Mouse (Mus musculus) myocyte (in vitro differentiated cells): Measurements from ENCODE around the gene Myo15b. TPM values are rescaled to one million over a fixed set of nuclear protein-coding genes. Genes with fewer than 3 reads are reported as not detected.

Experiments used
- H3K27me3 ChIP-seq: one replicate; pipeline ENCODE4 v1.6.1; 2011; ENCODE audit not compliant: control insufficient read depth, insufficient read depth, insufficient read length
- H3K36me3 ChIP-seq: one replicate; pipeline ENCODE4 v1.6.1; 2011; ENCODE audit not compliant: control insufficient read depth, insufficient read depth
- H3K4me2 ChIP-seq: one replicate; pipeline ENCODE4 v1.6.1; 2011; ENCODE audit warnings: low read depth, control low read depth
- H3K4me3 ChIP-seq: one replicate; pipeline ENCODE4 v1.5.1; 2011; ENCODE audit warnings: mild to moderate bottlenecking, control low read depth, moderate library complexity
- H3K79me2 ChIP-seq: one replicate; pipeline ENCODE4 v1.6.1; 2011; ENCODE audit not compliant: control insufficient read depth, insufficient read depth
- H3ac ChIP-seq: one replicate; pipeline ENCODE4 v1.6.1; 2011; ENCODE audit not compliant: control insufficient read depth, insufficient read length
- CEBPB ChIP-seq: IDR thresholded peaks from 2 replicates; pipeline ENCODE4 v1.6.1; 2011; ENCODE audit warnings: mild to moderate bottlenecking, moderate library complexity; ENCODE audit not compliant: poor library complexity, insufficient read depth, severe bottlenecking
- E2F4 ChIP-seq: IDR thresholded peaks from one replicate; pipeline ENCODE4 v1.6.1; 2011; ENCODE audit warnings: mild to moderate bottlenecking, control low read depth, moderate library complexity; ENCODE audit not compliant: insufficient read depth
- MAX ChIP-seq: IDR thresholded peaks from one replicate; pipeline ENCODE4 v1.6.1; 2011; ENCODE audit warnings: low read depth, mild to moderate bottlenecking, control low read depth
- MYOD1 ChIP-seq, 3 experiments: IDR thresholded peaks; one replicate each; pipeline ENCODE4 v1.6.1; 2011; ENCODE audit warnings: control low read depth in 2 of 3, low read depth in 2 of 3, mild to moderate bottlenecking in 2 of 3, moderate library complexity in 1 of 3; ENCODE audit not compliant: insufficient read length in 2 of 3, control insufficient read depth in 1 of 3
- MYOG ChIP-seq, 3 experiments: IDR thresholded peaks; one replicate each; pipeline ENCODE4 v1.6.1; 2011; ENCODE audit warnings: control low read depth in 2 of 3, low read depth in 2 of 3, mild to moderate bottlenecking in 2 of 3; ENCODE audit not compliant: insufficient read length in 2 of 3, control insufficient read depth in 1 of 3, insufficient read depth in 1 of 3
- POLR2A ChIP-seq: IDR thresholded peaks from one replicate; pipeline ENCODE4 v1.6.1; 2011; ENCODE audit warnings: low read depth, mild to moderate bottlenecking, control low read depth, moderate library complexity; ENCODE audit not compliant: insufficient read length
- POLR2AphosphoS2 ChIP-seq: IDR thresholded peaks from one replicate; pipeline ENCODE4 v1.6.1; 2011; ENCODE audit warnings: low read depth, control low read depth; ENCODE audit not compliant: insufficient read length
- REST ChIP-seq: IDR thresholded peaks from one replicate; pipeline ENCODE4 v1.6.1; 2011; ENCODE audit warnings: mild to moderate bottlenecking, control low read depth, moderate library complexity; ENCODE audit not compliant: insufficient read depth, insufficient read length
- SRF ChIP-seq: IDR thresholded peaks from one replicate; pipeline ENCODE4 v1.6.1; 2011; ENCODE audit warnings: low read depth; ENCODE audit not compliant: control insufficient read depth, insufficient read length
- TCF12 ChIP-seq: IDR thresholded peaks from one replicate; pipeline ENCODE4 v1.6.1; 2011; ENCODE audit warnings: mild to moderate bottlenecking, control low read depth; ENCODE audit not compliant: poor library complexity, insufficient read depth, severe bottlenecking
- TCF3 ChIP-seq: IDR thresholded peaks from one replicate; pipeline ENCODE4 v1.6.1; 2011; ENCODE audit warnings: low read depth, control low read depth; ENCODE audit not compliant: insufficient read length
- USF1 ChIP-seq: IDR thresholded peaks from one replicate; pipeline ENCODE4 v1.6.1; 2011; ENCODE audit warnings: low read depth, mild to moderate bottlenecking, control low read depth, moderate library complexity
- polyA plus RNA-seq: library from polyadenylated mRNA; unstranded; fragments of >200 nt; fragmentation: generic; extraction: Trizol; gene quantifications from one replicate; pipeline ENCODE4 v1.2.1, GENCODE M21; 2012; ENCODE audit warnings: missing spikeins

Myo15b gene
- polyA plus RNA-seq, 1 experiment = 0.23 TPM

- Histone ChIP-seq H3K4me3 (no peak overlapping the region), H3K27me3 (peaks cover 51% of the 10 kb centered on the region), H3K4me2 (no peak overlapping the region), H3ac (no peak overlapping the region), H3K79me2 (no peaks in the 10 kb centered on the region), H3K36me3 (no peaks in the 10 kb centered on the region)
- no peak for TF ChIP-seq TCF3
- TF ChIP-seq POLR2A = no peak
- no peak for TF ChIP-seq MAX
- no peak for TF ChIP-seq MYOG (IDR thresholded peaks at IDR 0.05; ENCODE audit: control insufficient read depth in 1 of 3, insufficient read depth in 1 of 3, insufficient read length in 2 of 3, low read depth in 2 of 3)
Observed at GRCm38 (mm10) chr11:115888020-115888419, 29.8 kb downstream of the Myo15b start.

- TF ChIP-seq POLR2AphosphoS2 (no peak), USF1 (no peak), E2F4 (no peak), TCF3 (no peak), CEBPB (no peak), MYOD1 (IDR thresholded peaks at IDR 0.05; ENCODE audit: control insufficient read depth in 1 of 3, insufficient read length in 2 of 3, low read depth in 2 of 3) (no peak), MYOG (IDR thresholded peaks at IDR 0.05; ENCODE audit: control insufficient read depth in 1 of 3, insufficient read depth in 1 of 3, insufficient read length in 2 of 3, low read depth in 2 of 3) (no peak), POLR2A (no peak), MAX (no peak), REST (no peak), TCF12 (no peak), SRF (no peak)
- Histone ChIP-seq H3ac (no peak overlapping the region), H3K4me2 (no peak overlapping the region), H3K36me3 (no peaks in the 10 kb centered on the region), H3K27me3 (peaks cover 39% of the 10 kb centered on the region), H3K79me2 (no peaks in the 10 kb centered on the region), H3K4me3 (no peak overlapping the region)
Observed at GRCm38 (mm10) chr11:115889159-115889558, 31.0 kb downstream of the Myo15b start.

- no peak overlapping the region for H3K4me2 ChIP-seq
- no peaks in the 10 kb centered on the region for H3K36me3 ChIP-seq
- no peak for TF ChIP-seq MAX
- TF ChIP-seq TCF12 = no peak
- TF ChIP-seq MYOG (IDR thresholded peaks at IDR 0.05; ENCODE audit: control insufficient read depth in 1 of 3, insufficient read depth in 1 of 3, insufficient read length in 2 of 3, low read depth in 2 of 3) = no peak
- TF ChIP-seq E2F4 = no peak
- peaks cover 12% of the 10 kb centered on the region for H3K27me3 ChIP-seq
- no peak overlapping the region for H3ac ChIP-seq
- H3K79me2 ChIP-seq = no peaks in the 10 kb centered on the region
- H3K4me3 ChIP-seq = no peak overlapping the region
Observed at GRCm38 (mm10) chr11:115892213-115892612, 34.0 kb downstream of the Myo15b start.

GRCm38 (mm10) chr11:115893071-115893470, 34.9 kb downstream of the Myo15b start:
- Histone ChIP-seq H3K36me3 (no peaks in the 10 kb centered on the region), H3K27me3 (peaks cover 10% of the 10 kb centered on the region), H3ac (no peak overlapping the region), H3K4me3 (no peak overlapping the region), H3K4me2 (no peak overlapping the region), H3K79me2 (no peaks in the 10 kb centered on the region)
- TF ChIP-seq POLR2AphosphoS2 = no peak
- no peak for TF ChIP-seq REST
- TF ChIP-seq MYOG (IDR thresholded peaks at IDR 0.05; ENCODE audit: control insufficient read depth in 1 of 3, insufficient read depth in 1 of 3, insufficient read length in 2 of 3, low read depth in 2 of 3) = no peak
- no peak for TF ChIP-seq TCF12
- TF ChIP-seq MAX = no peak
- TF ChIP-seq POLR2A = no peak
- no peak for TF ChIP-seq MYOD1 (IDR thresholded peaks at IDR 0.05; ENCODE audit: control insufficient read depth in 1 of 3, insufficient read length in 2 of 3, low read depth in 2 of 3)
- TF ChIP-seq E2F4 = no peak
- TF ChIP-seq CEBPB = no peak
- TF ChIP-seq USF1 = no peak
- TF ChIP-seq SRF = no peak
- TF ChIP-seq TCF3 = no peak

GRCm38 (mm10) chr11:115894755-115895520, 36.7 kb downstream of the Myo15b start:
- Histone ChIP-seq H3ac (no peak overlapping the region), H3K36me3 (no peaks in the 10 kb centered on the region), H3K79me2 (no peaks in the 10 kb centered on the region), H3K4me3 (no peak overlapping the region), H3K4me2 (no peak overlapping the region), H3K27me3 (peaks cover 5% of the 10 kb centered on the region)
- TF ChIP-seq TCF3 = no peak
- TF ChIP-seq E2F4 = no peak
- TF ChIP-seq REST = no peak
- no peak for TF ChIP-seq TCF12
- TF ChIP-seq CEBPB = no peak
- TF ChIP-seq MYOD1 (IDR thresholded peaks at IDR 0.05; ENCODE audit: control insufficient read depth in 1 of 3, insufficient read length in 2 of 3, low read depth in 2 of 3) = no peak
- no peak for TF ChIP-seq POLR2A
- TF ChIP-seq POLR2AphosphoS2 = no peak
- no peak for TF ChIP-seq USF1
- TF ChIP-seq MAX = no peak
